Mouse (Mus musculus) megakaryocyte-erythroid progenitor cell, adult 5-6 weeks (primary cell): Measurements from ENCODE around the gene 1700023F06Rik. TPM values are rescaled to one million over a fixed set of nuclear protein-coding genes. Genes with fewer than 3 reads are reported as not detected.

Experiments used
- ATAC-seq: replicated peaks from 2 replicates; pipeline ENCODE4 v1.8.0; 2016; ENCODE audit warnings: mild to moderate bottlenecking, inconsistent platforms; ENCODE audit not compliant: severe bottlenecking, poor library complexity, low FRiP score, low TSS enrichment
- total RNA-seq, 2 experiments: library from RNA; stranded (forward) in 1 of 2; stranded (reverse) in 1 of 2; fragments of 200-1000, 215-1000 nt in 1 of 2; fragments of >200 nt in 1 of 2; fragmentation: Nextera tagmentation in 1 of 2; gene quantifications; 2 replicates each; pipeline ENCODE4 v1.2.3; 2014 to 2017

Gene 1700023F06Rik
- total RNA-seq (2014; fragmentation: Nextera tagmentation), result not detected in 2 replicates
- total RNA-seq (2017), result not detected in 2 replicates

- ATAC-seq, result no peak
Observed at GRCm38 (mm10) chr11:103208458-103208857, at the start of gene 1700023F06Rik. Gene 1700023F06Rik, minus strand, starts transcription at chr11:103208558.

GRCm38 (mm10) chr11:103257938-103258481 is 49.7 kb upstream of the 1700023F06Rik start:
- ATAC-seq, result no peak

DNA sequence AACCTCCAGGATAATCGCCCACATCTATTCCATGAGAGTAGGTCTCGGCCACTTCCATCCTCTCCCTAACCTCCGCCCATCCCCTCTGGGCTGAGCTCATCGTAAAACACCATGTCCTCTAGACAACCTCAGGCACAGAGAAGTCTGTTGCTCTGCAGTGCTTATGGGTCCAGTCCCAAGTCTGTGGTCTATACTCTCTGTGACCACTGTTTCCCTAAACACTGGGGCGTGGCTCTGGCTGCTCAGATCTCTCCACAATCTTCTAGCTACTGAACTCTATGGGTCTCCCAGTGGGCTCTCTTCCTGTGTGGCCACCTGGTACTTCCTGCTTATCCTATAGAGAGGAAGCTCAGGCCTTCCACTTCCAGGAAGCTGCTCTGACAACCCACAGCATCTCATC is 45.2 kb upstream of the 1700023F06Rik start:
- no peak for ATAC-seq

DNA sequence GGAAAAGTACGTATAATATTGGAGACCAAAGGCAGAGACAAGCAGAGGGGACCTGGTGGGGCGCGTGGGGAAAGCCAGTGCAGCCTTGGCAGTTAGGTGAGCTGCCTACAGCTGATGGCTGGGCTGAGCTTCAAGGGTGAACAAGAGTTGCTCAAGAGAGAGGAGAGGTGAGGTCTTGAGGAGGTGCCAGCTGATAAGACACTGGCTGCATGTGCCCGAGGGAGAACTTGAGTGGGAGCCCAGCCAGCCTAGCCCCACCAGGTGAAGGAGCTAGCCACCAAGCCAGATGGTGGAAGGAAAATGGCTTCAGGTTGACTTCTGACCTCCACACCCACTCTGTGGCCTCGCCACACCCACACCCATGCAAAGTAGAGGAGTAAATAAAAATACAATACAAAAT is 44.0 kb upstream of the 1700023F06Rik start:
- peak; percentile 33 for ATAC-seq

GRCm38 (mm10) chr11:103250324-103250723 is 42.0 kb upstream of the 1700023F06Rik start:
- ATAC-seq, result no peak

- no peak for ATAC-seq
Observed at GRCm38 (mm10) chr11:103249509-103249908, 41.2 kb upstream of the 1700023F06Rik start.

DNA sequence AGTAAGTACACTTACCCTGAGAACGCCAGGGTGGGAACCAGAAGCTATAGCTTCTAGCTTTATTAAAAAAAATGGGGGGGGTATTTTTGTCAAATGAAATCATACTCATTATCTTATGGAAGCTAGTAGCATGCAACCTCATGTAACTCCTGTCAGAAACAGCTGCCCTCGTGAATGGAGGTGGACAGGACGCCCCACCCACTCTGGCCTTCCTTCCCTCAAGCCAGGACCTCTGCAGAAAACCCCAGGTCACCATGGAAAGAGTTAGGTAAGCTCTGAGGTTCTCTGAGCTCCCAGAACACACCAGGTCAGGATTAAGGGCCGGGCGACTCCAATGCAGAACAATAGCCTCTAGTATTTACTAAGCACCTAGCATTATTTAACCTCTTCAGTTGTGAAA is 40.5 kb upstream of the 1700023F06Rik start:
- no peak for ATAC-seq

DNA sequence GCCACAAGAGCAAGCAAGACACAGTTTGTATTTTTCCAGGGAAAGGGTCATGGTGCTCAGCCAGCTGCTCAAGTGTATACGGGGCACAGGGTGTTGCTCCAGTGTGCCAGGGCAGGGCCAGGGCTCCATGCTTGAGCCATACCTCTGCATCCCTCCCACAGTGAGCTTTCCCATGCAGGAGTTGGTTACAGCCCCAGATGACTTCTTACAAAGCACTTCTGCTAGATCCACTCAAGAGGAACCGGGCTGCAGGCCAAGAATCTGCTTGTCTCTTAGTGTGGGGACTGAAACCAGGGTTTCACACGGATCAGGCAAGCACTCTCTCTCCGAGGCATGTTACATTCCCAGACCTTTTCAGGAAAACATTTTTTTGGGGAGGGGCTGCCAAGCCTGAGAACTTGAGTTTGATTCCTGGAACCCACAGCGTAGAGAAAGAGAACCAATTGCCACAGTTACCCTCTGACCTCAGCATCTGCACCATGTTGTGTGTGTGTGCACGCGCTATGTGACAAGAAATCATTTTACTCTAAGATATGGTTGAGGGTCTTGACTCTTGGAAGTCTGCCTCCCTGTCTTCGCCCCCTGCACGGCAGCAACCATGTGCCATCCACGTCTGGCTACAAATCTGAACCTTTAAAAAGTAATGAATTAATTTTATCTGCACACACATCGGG is 39.3 kb upstream of the 1700023F06Rik start:
- no peak for ATAC-seq

- ATAC-seq, result no peak
Observed at GRCm38 (mm10) chr11:103246731-103247290, 38.5 kb upstream of the 1700023F06Rik start.

GRCm38 (mm10) chr11:103246081-103246730 is 37.8 kb upstream of the 1700023F06Rik start:
- peak; percentile 71 for ATAC-seq

- ATAC-seq, result no peak
Observed at GRCm38 (mm10) chr11:103244856-103245255, 36.5 kb upstream of the 1700023F06Rik start.

DNA sequence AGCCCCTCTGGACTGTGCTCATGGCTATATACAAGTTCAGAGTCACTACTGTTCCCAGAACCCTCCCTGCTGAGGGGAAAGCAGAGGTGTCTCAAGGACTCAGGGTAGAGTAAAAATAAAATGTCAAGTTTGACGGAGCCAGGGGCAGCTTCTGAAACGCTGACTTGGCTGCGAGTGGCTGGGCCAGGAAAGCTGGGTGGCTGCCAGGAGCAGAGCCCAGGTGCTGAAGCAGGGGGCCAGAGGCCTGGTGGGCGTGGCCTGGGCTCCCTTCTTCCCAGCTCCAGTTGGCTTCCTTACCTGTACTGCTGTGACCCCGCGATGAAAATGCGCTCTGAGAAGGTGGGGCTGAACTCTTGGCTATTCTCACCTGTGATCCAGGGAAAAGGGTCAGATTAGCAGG is 32.4 kb upstream of the 1700023F06Rik start:
- 0 out of 2 replicates have a peak, but pooled peaks have one; percentile 27 for ATAC-seq

DNA sequence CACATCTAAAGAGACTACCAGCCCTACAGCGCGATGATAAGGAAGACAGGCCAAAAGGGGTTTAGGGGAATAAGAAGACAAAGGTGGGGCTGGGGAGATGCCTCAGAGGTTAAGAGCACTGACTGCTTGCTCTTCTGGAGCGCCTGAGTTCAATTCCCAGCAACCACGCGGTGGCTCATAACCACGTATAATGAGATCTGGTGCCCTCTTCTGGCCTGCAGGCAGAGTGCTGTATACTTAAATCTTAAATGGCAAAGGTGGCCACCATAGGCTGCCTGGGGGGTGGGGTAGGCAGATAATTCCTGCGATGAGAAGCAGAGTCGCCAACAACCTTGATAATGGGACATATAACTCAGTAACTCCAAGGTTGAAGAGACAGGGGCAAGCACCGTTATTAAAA is 29.4 kb upstream of the 1700023F06Rik start:
- no peak for ATAC-seq

GRCm38 (mm10) chr11:103236903-103237302 is 28.5 kb upstream of the 1700023F06Rik start:
- no peak for ATAC-seq

- ATAC-seq, result no peak
Observed at GRCm38 (mm10) chr11:103236431-103236830, 28.1 kb upstream of the 1700023F06Rik start.

- no peak for ATAC-seq
Observed at GRCm38 (mm10) chr11:103235702-103236101, 27.3 kb upstream of the 1700023F06Rik start.

DNA sequence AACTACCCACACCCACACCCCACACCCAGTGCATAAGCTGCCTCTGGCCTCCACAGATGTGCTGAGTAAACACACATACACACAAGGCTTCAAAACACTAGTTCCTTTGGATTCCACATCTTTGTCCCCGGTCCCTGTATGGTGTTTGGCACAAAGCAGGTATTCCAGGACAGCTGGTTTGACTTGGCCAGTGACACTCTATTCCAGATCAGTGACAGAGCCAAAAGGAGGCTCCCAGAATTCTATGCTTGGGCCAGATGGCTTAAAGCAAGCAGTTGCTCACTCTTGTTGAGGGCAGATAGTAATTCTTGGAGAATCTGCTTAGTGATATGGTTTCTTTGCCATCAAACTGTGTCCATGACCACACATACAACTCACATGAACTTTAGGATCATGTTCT is 26.1 kb upstream of the 1700023F06Rik start:
- ATAC-seq, result no peak

GRCm38 (mm10) chr11:103232966-103233365 is 24.6 kb upstream of the 1700023F06Rik start:
- 0 out of 2 replicates have a peak, but pooled peaks have one; percentile 51 for ATAC-seq

- no peak for ATAC-seq
Observed at GRCm38 (mm10) chr11:103231367-103231766, 23.0 kb upstream of the 1700023F06Rik start.

- no peak for ATAC-seq
Observed at GRCm38 (mm10) chr11:103230626-103231025, 22.3 kb upstream of the 1700023F06Rik start.
